45 mouse cellular contexts compared by ENCODE assay signal in the genomic region with DNA sequence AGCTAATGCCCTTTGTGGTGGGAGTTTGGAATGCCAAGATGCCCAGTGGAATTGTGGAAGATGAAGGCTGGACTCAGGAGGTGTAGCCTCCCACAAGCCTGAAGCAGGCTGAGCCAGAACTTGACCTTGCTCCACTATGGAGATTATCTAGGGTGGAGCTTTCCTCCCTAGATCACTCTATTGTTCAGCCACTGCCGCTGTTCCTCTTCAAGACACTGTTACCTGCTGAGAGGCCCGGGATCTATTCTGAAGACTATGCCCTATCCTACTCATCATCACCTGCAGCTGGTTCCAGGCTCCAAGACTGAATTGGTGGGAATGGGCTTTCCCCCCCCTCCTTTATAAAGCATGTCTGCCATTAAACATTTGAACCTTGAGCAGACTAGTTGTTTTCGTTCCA. TPM values are rescaled to one million over a fixed set of nuclear protein-coding genes. Genes with fewer than 3 reads are reported as not detected.
"Had no signal": no experiment of that assay in that cellular context is flagged by ENCODE, and none has a peak within 500 bp of the region (broad histone marks: within the 10 kb centered on the region; RNA-seq: fewer than 3 reads in every experiment).

No protein-coding gene starts in this region.

- H3K27ac ChIP-seq: limb, embryonic 10.5 days; limb, embryonic 12.5 days; limb, embryonic 13.5 days; limb, embryonic 15.5 days; liver, embryonic 12.5 days; liver, embryonic 13.5 days; liver, embryonic 14.5 days; liver, embryonic 15.5 days; lung, embryonic 15.5 days; macrophage; midbrain, embryonic 12.5 days; midbrain, embryonic 13.5 days; midbrain, embryonic 15.5 days; neural tube, embryonic 12.5 days; neural tube, embryonic 13.5 days had no signal

- H3K9ac ChIP-seq: limb, embryonic 12.5 days; limb, embryonic 13.5 days; limb, embryonic 15.5 days; liver, embryonic 12.5 days; liver, embryonic 13.5 days; liver, embryonic 14.5 days; liver, embryonic 15.5 days; liver, postnatal 0 days; lung, embryonic 14.5 days; lung, embryonic 15.5 days; midbrain, embryonic 12.5 days; midbrain, embryonic 13.5 days; midbrain, embryonic 15.5 days; neural tube, embryonic 12.5 days; neural tube, embryonic 13.5 days had no signal

- H3K36me3 ChIP-seq: limb, embryonic 10.5 days; limb, embryonic 12.5 days; limb, embryonic 13.5 days; limb, embryonic 15.5 days; liver, embryonic 12.5 days; liver, embryonic 13.5 days; liver, embryonic 15.5 days; lung, embryonic 15.5 days; midbrain, embryonic 12.5 days; midbrain, embryonic 13.5 days; midbrain, embryonic 15.5 days; neural tube, embryonic 12.5 days; neural tube, embryonic 13.5 days had no signal

- DNase-seq: left cerebral cortex, postnatal 4 days; liver; liver, embryonic 13.5 days; liver, postnatal 0 days; lung, adult 18-20 months; lung, adult 2 months; lung, embryonic 14.5 days; lung, postnatal 10 days; lung, postnatal 14 days; lung, postnatal 36 days; lung, postnatal 4 days; midbrain, embryonic 14.5 days had no signal

- H3K4me1 ChIP-seq: limb, embryonic 10.5 days; limb, embryonic 12.5 days; limb, embryonic 13.5 days; limb, embryonic 15.5 days; liver, embryonic 12.5 days; liver, embryonic 15.5 days; lung, embryonic 15.5 days; megakaryocyte, embryonic 14.5 days; midbrain, embryonic 12.5 days; midbrain, embryonic 13.5 days; midbrain, embryonic 15.5 days; neural tube, embryonic 12.5 days; neural tube, embryonic 13.5 days had no signal

- H3K9me3 ChIP-seq: limb, embryonic 10.5 days; limb, embryonic 12.5 days; limb, embryonic 13.5 days; limb, embryonic 15.5 days; liver, embryonic 12.5 days; liver, embryonic 13.5 days; liver, embryonic 15.5 days; lung, embryonic 15.5 days; megakaryocyte, embryonic 14.5 days; midbrain, embryonic 12.5 days; midbrain, embryonic 13.5 days; midbrain, embryonic 15.5 days; neural tube, embryonic 12.5 days; neural tube, embryonic 13.5 days had no signal

- H3K27me3 ChIP-seq: limb, embryonic 12.5 days; limb, embryonic 13.5 days; limb, embryonic 15.5 days; liver, embryonic 12.5 days; liver, embryonic 13.5 days; liver, embryonic 15.5 days; lung, embryonic 15.5 days; megakaryocyte, embryonic 14.5 days; midbrain, embryonic 12.5 days; midbrain, embryonic 13.5 days; midbrain, embryonic 15.5 days; neural tube, embryonic 12.5 days; neural tube, embryonic 13.5 days had no signal

- H3K4me3 ChIP-seq: limb, embryonic 10.5 days; limb, embryonic 12.5 days; limb, embryonic 13.5 days; limb, embryonic 15.5 days; liver, embryonic 12.5 days; liver, embryonic 13.5 days; liver, embryonic 15.5 days; lung, embryonic 15.5 days; megakaryocyte, embryonic 14.5 days; midbrain, embryonic 12.5 days; midbrain, embryonic 13.5 days; midbrain, embryonic 15.5 days; myocyte; neural tube, embryonic 12.5 days; neural tube, embryonic 13.5 days had no signal

RNA-seq across cellular contexts. Expression of gene Retnlg, which starts 2.8 kb away (rescaled TPM):
- total RNA-seq: left cerebral cortex, postnatal 10 days; left cerebral cortex, postnatal 14 days; left cerebral cortex, postnatal 25 days; left cerebral cortex, postnatal 36 days; left cerebral cortex, postnatal 4 days; liver, adult 2 months; megakaryocyte-erythroid progenitor cell, adult 5-6 weeks; midbrain, postnatal 0 days had no signal
- polyA plus RNA-seq: limb, embryonic 10.5 days; limb, embryonic 11.5 days; limb, embryonic 12.5 days; limb, embryonic 13.5 days; liver, embryonic 11.5 days; lung, embryonic 14.5 days; midbrain, embryonic 11.5 days; midbrain, embryonic 12.5 days; midbrain, embryonic 15.5 days; midbrain, embryonic 16.5 days; myocyte; neural tube, embryonic 11.5 days had no signal

RNA-seq across cellular contexts. Expression of gene Retnla, which starts 27.3 kb away (rescaled TPM):
- total RNA-seq: left cerebral cortex, postnatal 10 days; left cerebral cortex, postnatal 25 days; left cerebral cortex, postnatal 36 days; left cerebral cortex, postnatal 4 days; megakaryocyte progenitor cell, adult 5-6 weeks; megakaryocyte, adult 5-6 weeks; megakaryocyte-erythroid progenitor cell, adult 5-6 weeks; midbrain, postnatal 0 days had no signal
- polyA plus RNA-seq: limb, embryonic 10.5 days; limb, embryonic 11.5 days; limb, embryonic 12.5 days; limb, embryonic 13.5 days; limb, embryonic 14.5 days; limb, embryonic 15.5 days; liver, adult 2 months; liver, embryonic 11.5 days; liver, embryonic 12.5 days; liver, embryonic 13.5 days; liver, embryonic 14.5 days; liver, embryonic 15.5 days; liver, embryonic 16.5 days; liver, postnatal 0 days; macrophage; midbrain, embryonic 11.5 days; midbrain, embryonic 12.5 days; midbrain, embryonic 13.5 days; midbrain, embryonic 14.5 days; midbrain, embryonic 15.5 days; midbrain, embryonic 16.5 days; midbrain, postnatal 0 days; myocyte; neural tube, embryonic 11.5 days; neural tube, embryonic 12.5 days; neural tube, embryonic 13.5 days had no signal

RNA-seq across cellular contexts. Expression of gene Retnlb, which starts 53.0 kb away (rescaled TPM):
- total RNA-seq: left cerebral cortex, postnatal 10 days; left cerebral cortex, postnatal 14 days; left cerebral cortex, postnatal 25 days; left cerebral cortex, postnatal 36 days; left cerebral cortex, postnatal 4 days; liver, adult 2 months; megakaryocyte progenitor cell, adult 5-6 weeks; megakaryocyte, adult 5-6 weeks; megakaryocyte-erythroid progenitor cell, adult 5-6 weeks; midbrain, postnatal 0 days; monocyte, adult 5-6 weeks had no signal
- polyA plus RNA-seq: limb, embryonic 10.5 days; limb, embryonic 11.5 days; limb, embryonic 12.5 days; limb, embryonic 13.5 days; limb, embryonic 14.5 days; limb, embryonic 15.5 days; liver, adult 2 months; liver, embryonic 11.5 days; liver, embryonic 12.5 days; liver, embryonic 13.5 days; liver, embryonic 14.5 days; liver, embryonic 15.5 days; liver, embryonic 16.5 days; liver, postnatal 0 days; lung, adult 2 months; macrophage; midbrain, embryonic 11.5 days; midbrain, embryonic 12.5 days; midbrain, embryonic 13.5 days; midbrain, embryonic 14.5 days; midbrain, embryonic 15.5 days; midbrain, embryonic 16.5 days; midbrain, postnatal 0 days; myocyte; neural tube, embryonic 11.5 days; neural tube, embryonic 12.5 days; neural tube, embryonic 13.5 days had no signal
